Mouse (Mus musculus) liver, postnatal 0 days (tissue): Measurements from ENCODE around the gene Gpr146.

Experiments
- CTCF ChIP-seq: sonication (generic); IDR thresholded peaks from 2 replicates; pipeline ENCODE4 v1.5.1; 2016; ENCODE audit warnings: antibody characterized with exemption, low read depth
- EP300 ChIP-seq: IDR thresholded peaks from 2 replicates; pipeline ENCODE4 v1.6.1; 2016; ENCODE audit warnings: antibody characterized with exemption, low read depth, mild to moderate bottlenecking

GRCm38 (mm10) chr5:139440926-139441725 is 63.6 kb downstream of the Gpr146 start:
- TF ChIP-seq CTCF (no peak), EP300 (no peak)
